Mouse (Mus musculus) hindbrain, embryonic 11.5 days (tissue): ENCODE measurements around the gene Gm14226. TPM values are rescaled to one million over a fixed set of nuclear protein-coding genes. Genes with fewer than 3 reads are reported as not detected.

Source experiments
- ATAC-seq: fragments of 200-750 bp; cut with Nextera tagmentation; 2 replicates; pipeline ENCODE4 v1.8.0; 2017; ENCODE audit warnings: mild to moderate bottlenecking, moderate TSS enrichment, moderate library complexity; ENCODE audit not compliant: low FRiP score
- DNase-seq: peaks from one replicate; pipeline ENCODE4 v3.0.0-alpha.2; 2015; ENCODE audit warnings: low spot score
- H3K27ac ChIP-seq: fragments of 300-500 bp; sonication (generic); 2 replicates; pipeline ENCODE4 v1.5.1; 2014; ENCODE audit warnings: mild to moderate bottlenecking, low read depth, low read length
- H3K27me3 ChIP-seq: fragments of 300-500 bp; sonication (generic); 2 replicates; pipeline ENCODE4 v1.6.1; 2014; ENCODE audit warnings: mild to moderate bottlenecking, low read length, moderate library complexity, mixed read lengths; ENCODE audit not compliant: control insufficient read depth, insufficient read depth
- H3K36me3 ChIP-seq: fragments of 300-500 bp; sonication (generic); 2 replicates; pipeline ENCODE4 v1.6.1; 2014; ENCODE audit warnings: mild to moderate bottlenecking, low read length, moderate library complexity, mixed read lengths; ENCODE audit not compliant: control insufficient read depth, insufficient read depth
- H3K4me1 ChIP-seq: fragments of 300-500 bp; sonication (generic); replicated peaks from 2 replicates; pipeline ENCODE4 v1.6.1; 2014; ENCODE audit warnings: low read length, mixed read lengths; ENCODE audit not compliant: control insufficient read depth, insufficient read depth
- H3K4me2 ChIP-seq: fragments of 300-500 bp; sonication (generic); replicated peaks from 2 replicates; pipeline ENCODE4 v1.6.1; 2014; ENCODE audit warnings: mild to moderate bottlenecking, low read depth, low read length
- H3K4me3 ChIP-seq: fragments of 300-500 bp; sonication (generic); 2 replicates; pipeline ENCODE4 v1.5.1; 2014; ENCODE audit warnings: low read depth, low read length
- H3K9ac ChIP-seq: fragments of 300-500 bp; sonication (generic); 2 replicates; pipeline ENCODE4 v1.6.1; 2014; ENCODE audit warnings: low read depth, low read length
- H3K9me3 ChIP-seq: fragments of 300-500 bp; sonication (generic); 2 replicates; pipeline ENCODE4 v1.6.1; 2016; ENCODE audit warnings: low read length; ENCODE audit not compliant: control insufficient read depth
- WGBS: fragments of 180-500 bp; shearing (Covaris S2); extraction: QIAGEN DNeasy Blood & Tissue Kit; methylation state at CpG from one replicate; pipeline ENCODE4 v1.1.7; 2014; 5-methylcytosine and 5-hydroxymethylcytosine counted together
- polyA plus RNA-seq: library from polyadenylated mRNA; unstranded; fragments of >200 nt; fragmentation: Nextera tagmentation; extraction: Ambion mirVana; gene quantifications from 2 replicates; pipeline ENCODE4 v1.2.1, GENCODE M21; 2014

The Gm14226 gene
- polyA plus RNA-seq, 1 experiment from 2014 or later: 0.62 TPM

- Histone ChIP-seq H3K4me2 (no peak overlapping the region), H3K9me3 (no peaks in the 10 kb centered on the region), H3K27me3 (no peaks in the 10 kb centered on the region), H3K36me3 (no peaks in the 10 kb centered on the region), H3K4me1 (no peaks in the 10 kb centered on the region), H3K9ac (no peak overlapping the region), H3K27ac (no peak overlapping the region), H3K4me3 (no peak overlapping the region)
- ATAC-seq (no peak), DNase-seq (no peak)
- 71% methylated on average over 4 of the region's 4 CpGs for WGBS
Observed at GRCm38 (mm10) chr2:155039956-155040355, 21.9 kb downstream of the Gm14226 start.

GRCm38 (mm10) chr2:155044542-155044941 lies 26.5 kb downstream of the Gm14226 start:
- Histone ChIP-seq H3K27me3 (no peaks in the 10 kb centered on the region), H3K4me1 (no peaks in the 10 kb centered on the region)
- 83% methylated on average over 3 of the region's 3 CpGs for WGBS

GRCm38 (mm10) chr2:155045075-155045474 lies 27.0 kb downstream of the Gm14226 start:
- Histone ChIP-seq H3K27ac (no peak overlapping the region), H3K4me2 (no peak overlapping the region), H3K36me3 (no peaks in the 10 kb centered on the region), H3K9me3 (no peaks in the 10 kb centered on the region), H3K4me3 (no peak overlapping the region), H3K4me1 (peaks cover 2% of the 10 kb centered on the region; the same call in 1 of the 2 replicates), H3K9ac (no peak overlapping the region), H3K27me3 (no peaks in the 10 kb centered on the region)
- WGBS: 60% methylated on average over 3 of the region's 3 CpGs
- DNase-seq: no peak
- ATAC-seq: no peak

More at GRCm38 (mm10) chr2:155044542-155044941, 26.5 kb downstream of the Gm14226 start:
- no peak overlapping the region for H3K4me3 ChIP-seq
- DNase-seq (no peak), ATAC-seq (no peak)
- H3K27ac ChIP-seq: no peak overlapping the region
- no peak overlapping the region for H3K4me2 ChIP-seq
- H3K36me3 ChIP-seq: no peaks in the 10 kb centered on the region
- no peaks in the 10 kb centered on the region for H3K9me3 ChIP-seq
- H3K9ac ChIP-seq: no peak overlapping the region

DNA sequence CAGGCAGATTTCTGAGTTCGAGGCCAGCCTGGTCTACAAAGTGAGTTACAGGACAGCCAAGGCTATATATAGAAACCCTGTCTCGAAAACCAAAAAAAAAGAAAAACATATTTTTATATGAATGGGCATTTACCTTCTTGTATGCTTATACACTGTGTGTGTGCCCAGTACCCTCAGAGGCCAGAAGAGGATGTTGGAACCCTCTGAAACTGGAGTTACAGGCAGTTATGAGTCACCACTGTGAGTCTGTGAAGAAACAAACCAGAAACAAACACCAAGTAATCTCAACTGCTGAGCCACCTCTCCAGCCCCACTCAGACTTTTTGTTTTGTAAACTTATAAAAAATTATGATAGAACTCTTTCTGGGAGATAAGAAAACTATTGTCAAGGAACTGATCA lies 28.7 kb downstream of the Gm14226 start:
- Histone ChIP-seq H3K27me3 (no peaks in the 10 kb centered on the region), H3K4me2 (no peak overlapping the region), H3K4me3 (no peak overlapping the region), H3K27ac (no peak overlapping the region), H3K9me3 (no peaks in the 10 kb centered on the region), H3K36me3 (no peaks in the 10 kb centered on the region), H3K9ac (no peak overlapping the region), H3K4me1 (peaks cover 5% of the 10 kb centered on the region; the same call in 1 of the 2 replicates)
- WGBS: 83% methylated on average over 2 of the region's 2 CpGs
- DNase-seq (no peak), ATAC-seq (no peak)

DNA sequence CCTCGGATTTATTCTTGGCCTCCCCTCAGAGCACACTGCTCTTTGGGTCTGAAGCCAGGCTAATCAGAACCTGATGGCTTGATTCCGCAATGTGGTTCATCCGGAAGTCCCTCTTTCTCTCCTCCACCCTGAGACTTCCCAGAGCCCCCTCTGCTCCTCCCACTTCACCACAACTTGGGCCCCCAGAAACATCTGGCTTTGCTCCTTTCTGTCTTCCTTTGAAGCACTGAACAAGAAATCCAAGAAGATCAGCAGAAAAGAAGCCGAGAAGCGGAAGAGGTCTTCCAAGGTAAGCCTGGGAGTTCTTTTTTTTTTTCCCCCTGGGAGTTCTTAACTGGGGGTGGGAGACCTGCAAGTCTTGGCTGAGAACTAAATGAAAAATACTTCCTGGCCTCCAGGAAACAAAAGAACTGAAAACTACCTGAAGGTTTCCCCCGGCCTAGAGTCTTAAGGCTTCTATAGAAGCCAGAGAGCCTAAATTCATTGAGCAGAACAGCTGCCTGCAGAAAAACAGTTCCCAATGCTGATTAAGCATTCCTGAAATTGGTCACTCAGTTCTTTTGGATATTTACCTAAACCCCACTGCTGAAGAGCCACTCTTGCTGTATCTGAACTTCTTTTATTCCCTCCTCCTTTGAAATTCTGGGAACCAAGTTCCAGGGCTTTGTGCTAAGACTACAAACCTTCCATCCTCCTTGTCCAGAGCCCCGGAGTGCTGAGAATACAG lies 29.5 kb downstream of the Gm14226 start:
- Histone ChIP-seq H3K27me3 (no peaks in the 10 kb centered on the region), H3K4me3 (no peak overlapping the region), H3K4me2 (no peak overlapping the region), H3K27ac (no peak overlapping the region), H3K9ac (no peak overlapping the region), H3K4me1 (peaks cover 5% of the 10 kb centered on the region; the same call in 1 of the 2 replicates), H3K36me3 (no peaks in the 10 kb centered on the region), H3K9me3 (no peaks in the 10 kb centered on the region)
- WGBS: 60% methylated on average over 7 of the region's 7 CpGs
- DNase-seq (no peak), ATAC-seq (no peak)

DNA sequence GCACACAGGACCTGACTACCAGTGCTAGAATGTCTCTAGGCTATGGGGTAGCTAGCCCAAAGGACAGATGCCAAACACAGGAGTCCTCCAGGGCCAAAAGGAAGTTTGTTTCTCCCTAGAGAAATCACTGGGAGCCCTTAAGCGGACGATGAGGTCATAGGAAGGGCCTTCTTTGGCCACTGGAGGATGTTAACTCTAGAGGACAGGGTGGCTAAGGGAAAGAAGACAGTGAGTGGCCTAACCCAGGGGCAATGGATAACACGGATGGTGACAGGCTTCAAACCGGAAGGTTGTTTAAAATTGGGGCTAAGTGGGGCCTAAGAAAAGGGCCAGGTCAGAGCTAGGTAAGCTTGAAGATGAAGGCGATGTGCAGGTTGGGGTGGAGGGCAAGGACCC lies 32.0 kb downstream of the Gm14226 start:
- H3K9me3 ChIP-seq: no peaks in the 10 kb centered on the region
- ATAC-seq (peak; percentile 56), DNase-seq (no peak)
- H3K27ac ChIP-seq: peak overlapping the region; percentile 82
- H3K9ac ChIP-seq: peak overlapping the region; percentile 77
- peak overlapping the region; percentile 46 for H3K4me2 ChIP-seq
- no peaks in the 10 kb centered on the region for H3K36me3 ChIP-seq
- 31% methylated on average over 5 of the region's 5 CpGs for WGBS
- peak overlapping the region; percentile 52 for H3K4me3 ChIP-seq
- peaks cover 5% of the 10 kb centered on the region; the same call in 1 of the 2 replicates for H3K4me1 ChIP-seq
- no peaks in the 10 kb centered on the region for H3K27me3 ChIP-seq

DNA sequence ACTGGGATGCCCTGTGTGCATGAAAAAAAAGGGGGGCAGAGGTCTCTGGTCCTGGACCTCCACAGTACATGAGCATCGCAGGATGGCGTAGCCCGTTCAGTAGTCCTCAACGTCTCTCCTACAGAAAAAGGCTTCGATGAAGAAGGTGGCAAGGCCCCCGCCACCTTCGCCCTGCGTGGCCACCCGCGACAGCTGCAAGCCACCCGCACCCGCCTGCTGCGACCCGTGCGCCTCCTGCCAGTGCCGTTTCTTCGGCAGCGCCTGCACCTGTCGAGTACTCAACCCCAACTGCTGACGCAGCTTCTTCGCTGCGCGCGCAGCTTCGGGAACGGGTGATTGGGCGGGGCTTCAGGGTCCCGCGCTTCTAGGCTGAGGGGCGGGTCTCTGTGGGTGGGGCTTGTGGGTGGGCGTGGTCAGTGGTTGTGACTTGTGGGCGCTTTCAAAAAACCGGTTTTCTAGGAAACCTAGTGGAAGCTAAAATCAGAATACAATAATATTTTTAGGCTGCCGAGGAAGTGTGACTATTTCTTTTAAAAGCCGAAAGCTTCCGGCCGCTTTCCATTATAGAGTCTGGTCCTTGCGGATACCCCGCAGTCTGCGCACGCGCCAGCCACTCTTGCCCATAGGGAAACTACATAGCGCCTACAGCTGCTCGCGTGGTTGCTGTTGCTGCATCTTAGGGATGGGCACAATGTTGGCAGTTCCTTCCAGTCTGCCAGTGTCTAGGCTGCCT lies 32.6 kb downstream of the Gm14226 start:
- DNase-seq: peak; percentile 99
- ATAC-seq: peak; percentile 96
- Histone ChIP-seq H3K9me3 (no peaks in the 10 kb centered on the region), H3K27me3 (no peaks in the 10 kb centered on the region), H3K4me1 (peaks cover 5% of the 10 kb centered on the region; the same call in 1 of the 2 replicates), H3K4me3 (peak overlapping the region; percentile 52), H3K9ac (peak overlapping the region; percentile 77), H3K4me2 (peak overlapping the region; percentile 46), H3K36me3 (no peaks in the 10 kb centered on the region), H3K27ac (peak overlapping the region; percentile 82)
- under 1% methylated on average over 45 of the region's 45 CpGs for WGBS

GRCm38 (mm10) chr2:155051622-155052351 lies 33.7 kb downstream of the Gm14226 start:
- WGBS: 34% methylated on average over 9 of the region's 9 CpGs
- DNase-seq: peak; percentile 23
- peak overlapping the region; percentile 46; the same call in 1 of the 2 replicates for H3K4me2 ChIP-seq
- no peak overlapping the region for H3K4me3 ChIP-seq
- no peak overlapping the region for H3K9ac ChIP-seq
- ATAC-seq: no peak
- H3K4me1 ChIP-seq: peaks cover 5% of the 10 kb centered on the region; the same call in 1 of the 2 replicates
- no peaks in the 10 kb centered on the region for H3K36me3 ChIP-seq
- H3K27me3 ChIP-seq: no peaks in the 10 kb centered on the region
- H3K9me3 ChIP-seq: no peaks in the 10 kb centered on the region
- H3K27ac ChIP-seq: no peak overlapping the region
